Mouse (Mus musculus) kidney, postnatal 4 days (tissue): ENCODE measurements around the gene Lrig3.

Experiments used
- DNase-seq, 2 experiments: peaks; one replicate each; pipeline ENCODE4 v3.0.0; 2021; ENCODE audit warnings: mixed read lengths in 2 of 2

The Lrig3 gene

DNA sequence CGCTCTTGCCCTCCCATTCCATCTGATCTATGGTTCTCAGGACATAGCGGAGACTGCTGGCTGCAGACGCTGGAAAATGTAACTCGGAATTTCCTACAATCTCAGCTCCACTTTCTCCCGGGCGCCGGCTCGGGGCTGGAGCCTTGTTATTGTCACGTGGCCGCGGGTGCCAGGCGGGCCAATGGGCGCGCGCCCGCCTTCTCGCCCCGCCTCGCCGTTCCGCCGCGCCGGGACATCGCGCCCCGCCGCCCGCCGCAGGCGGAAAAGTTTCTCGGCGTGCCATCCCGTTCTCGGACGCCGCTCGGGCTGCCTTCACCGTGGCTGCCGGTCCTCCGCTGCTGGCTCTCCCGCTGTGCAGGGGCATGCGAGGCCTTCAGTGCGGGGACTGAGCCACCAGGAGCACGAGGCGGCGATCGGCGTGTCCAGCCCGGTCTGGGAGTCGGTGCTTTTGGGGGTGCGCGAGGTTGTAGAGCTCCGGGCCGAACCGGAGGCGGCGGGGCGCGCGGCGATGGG is at the start of gene Lrig3:
Gene Lrig3, plus strand, starts transcription at position 201 of the 513 bp plus-strand sequence.
- DNase-seq: peak; percentile 89 to 94

- DNase-seq: no peak
These were observed 49.2 kb upstream of the Lrig3 start for GRCm38 (mm10) chr10:125916781-125917180.

DNA sequence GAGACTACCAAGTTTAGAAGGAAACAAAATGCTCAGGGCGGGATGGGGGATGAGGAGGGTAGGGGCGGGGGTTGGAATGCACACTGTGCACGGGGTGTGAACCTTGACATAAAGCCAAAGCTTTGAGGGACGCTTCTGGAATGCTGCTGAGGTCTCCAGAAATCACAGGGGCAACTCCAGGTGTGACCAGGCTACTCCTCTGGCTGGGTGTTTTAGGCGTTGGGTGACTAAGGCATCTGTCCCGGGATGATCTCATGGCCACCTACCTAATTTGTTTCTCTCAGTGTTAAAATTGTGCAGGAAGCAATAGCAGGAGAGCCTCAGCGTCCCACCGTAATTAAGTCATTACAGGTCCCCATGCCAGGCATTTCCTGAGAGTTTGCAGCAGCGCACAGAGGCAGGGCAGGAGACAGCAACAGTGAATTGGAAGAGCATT is 48.5 kb upstream of the Lrig3 start:
- DNase-seq: peak in 1 of 2 experiments; percentile 29

DNA sequence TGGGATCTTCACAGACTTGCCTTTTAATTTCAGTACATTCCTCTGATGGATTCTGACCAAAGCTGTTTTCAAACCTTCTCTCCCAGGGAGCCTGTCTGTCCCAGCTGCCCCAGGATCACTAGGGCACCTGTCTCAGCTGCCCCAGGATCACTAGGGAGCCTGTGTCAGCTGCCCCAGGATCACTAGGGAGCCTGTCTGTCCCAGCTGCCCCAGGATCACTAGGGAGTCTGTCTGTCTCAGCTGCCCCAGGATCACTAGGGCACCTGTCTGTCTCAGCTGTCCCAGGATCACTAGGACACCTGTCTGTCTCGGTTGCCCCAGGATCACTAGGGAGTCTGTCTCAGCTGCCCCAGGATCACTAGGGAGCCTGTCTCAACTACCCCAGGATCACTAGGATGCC is 47.0 kb upstream of the Lrig3 start:
- no peak for DNase-seq

- DNase-seq: no peak
These were observed 44.1 kb upstream of the Lrig3 start for GRCm38 (mm10) chr10:125921654-125922446.

- no peak for DNase-seq
These were observed 36.0 kb upstream of the Lrig3 start for GRCm38 (mm10) chr10:125929961-125930360.

GRCm38 (mm10) chr10:125933388-125933787 is 32.6 kb upstream of the Lrig3 start:
- DNase-seq: no peak

GRCm38 (mm10) chr10:125934095-125934494 is 31.9 kb upstream of the Lrig3 start:
- no peak for DNase-seq

- DNase-seq: no peak
These were observed 28.2 kb upstream of the Lrig3 start for GRCm38 (mm10) chr10:125937517-125938497.

GRCm38 (mm10) chr10:125938528-125939402 is 27.2 kb upstream of the Lrig3 start:
- no peak for DNase-seq

DNA sequence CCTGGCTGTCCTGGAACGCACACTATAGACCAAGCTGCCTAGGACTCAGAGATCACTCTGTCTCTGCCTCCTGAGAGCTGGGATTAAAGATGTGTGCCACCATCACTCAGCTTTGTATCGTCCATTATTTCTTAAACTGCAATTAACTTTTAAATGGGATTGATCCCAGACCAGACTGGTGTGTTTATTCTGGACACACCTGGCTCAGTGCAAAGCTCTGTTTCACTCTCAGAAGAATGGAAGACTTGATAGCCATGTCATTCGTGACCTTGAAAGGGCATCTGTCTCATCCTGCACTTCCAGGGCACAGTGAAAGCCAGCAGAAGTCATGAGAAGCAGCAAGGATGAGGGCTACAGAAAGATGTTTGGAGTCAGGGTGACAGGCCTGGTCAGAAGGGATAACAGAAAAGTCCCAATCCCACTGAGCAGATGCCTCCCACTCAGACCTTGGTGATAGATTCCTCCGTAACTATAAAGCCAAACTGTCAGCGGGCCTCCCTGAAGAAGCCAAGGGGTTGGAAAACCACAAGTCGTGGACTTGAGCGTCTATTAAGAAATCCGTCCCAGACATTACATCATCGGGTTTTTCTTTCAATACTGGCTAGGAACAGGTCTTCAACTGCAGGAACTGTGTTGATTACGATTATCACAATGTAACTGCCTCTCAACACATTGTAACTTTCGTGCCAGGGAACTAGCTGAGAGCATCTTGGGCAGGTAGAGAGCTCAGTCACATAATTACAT is 25.5 kb upstream of the Lrig3 start:
- no peak for DNase-seq

DNA sequence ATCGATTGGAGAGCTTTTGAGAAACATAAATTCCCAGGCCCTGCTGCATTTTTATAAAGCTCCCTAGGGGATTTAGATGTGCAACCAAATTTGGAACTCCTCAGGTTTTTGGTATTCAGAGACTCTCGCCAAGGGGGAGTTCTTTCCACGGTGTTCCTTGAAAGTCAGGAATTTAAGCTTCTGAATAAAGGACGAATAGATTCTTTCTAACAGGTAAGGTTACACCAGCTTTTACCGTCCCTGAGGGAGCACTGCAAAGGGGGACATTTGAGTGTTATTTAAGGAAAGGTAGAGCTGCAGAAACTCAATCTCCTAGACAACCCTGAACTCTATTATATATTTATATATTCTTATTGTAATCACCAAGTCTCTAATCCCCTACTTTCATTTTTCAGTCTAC is 22.9 kb upstream of the Lrig3 start:
- DNase-seq: no peak

- DNase-seq: no peak
These were observed 21.0 kb upstream of the Lrig3 start for GRCm38 (mm10) chr10:125944762-125945504.

DNA sequence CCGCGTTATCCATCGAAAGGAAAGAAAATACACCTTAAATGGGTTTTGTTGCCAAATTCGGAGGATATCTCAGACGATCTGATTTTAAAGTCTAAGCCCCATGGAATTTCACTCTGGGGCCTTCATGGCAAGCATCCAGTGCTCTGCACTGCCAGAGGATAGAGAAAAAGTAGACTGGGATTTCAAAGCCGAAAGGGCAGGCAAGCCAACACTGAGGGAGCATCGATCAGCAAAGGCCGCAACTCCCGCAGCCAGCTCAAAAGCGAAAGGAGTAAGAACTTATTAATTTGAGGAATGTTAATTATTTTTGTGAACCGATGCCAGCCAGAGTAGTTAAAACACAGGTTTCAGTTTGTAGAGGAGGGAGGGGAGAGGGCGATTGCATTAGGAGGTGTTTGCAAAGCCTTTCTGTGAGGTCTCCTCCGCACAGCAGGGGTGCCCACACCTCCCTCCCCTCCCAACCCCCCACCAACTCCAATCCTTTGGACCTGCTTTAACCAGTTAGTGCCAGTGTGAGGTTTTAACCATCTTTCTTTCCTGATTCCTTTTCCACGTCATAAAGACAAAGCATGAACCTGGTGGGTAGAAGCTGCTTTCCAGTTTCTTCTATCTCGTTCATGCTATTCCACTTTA is 17.0 kb upstream of the Lrig3 start:
- peak; percentile 35 to 48 for DNase-seq

DNA sequence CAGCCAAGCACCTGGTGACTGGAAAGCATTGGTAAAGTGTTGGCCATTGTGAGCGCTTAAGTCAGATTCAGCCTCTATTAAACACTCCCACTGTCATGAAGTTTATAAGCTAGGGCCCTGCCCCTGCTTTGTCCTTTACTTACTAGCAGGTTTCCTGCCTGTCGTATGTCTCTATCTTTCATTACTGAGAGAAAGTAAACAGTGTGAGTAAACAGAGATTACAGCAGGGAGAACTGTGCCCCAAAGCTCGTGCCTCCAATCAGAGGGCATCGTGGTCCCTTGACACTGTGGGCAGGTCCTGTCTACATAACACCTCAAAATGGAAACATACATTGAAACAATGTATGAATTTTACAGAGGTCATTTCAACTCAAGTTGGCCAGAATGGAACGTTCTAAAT is 14.3 kb upstream of the Lrig3 start:
- DNase-seq: no peak

- no peak for DNase-seq
These were observed 11.6 kb upstream of the Lrig3 start for GRCm38 (mm10) chr10:125954343-125954742.

GRCm38 (mm10) chr10:125954747-125955530 is 11.0 kb upstream of the Lrig3 start:
- no peak for DNase-seq

- peak in 1 of 2 experiments; percentile 33 for DNase-seq
These were observed 4.4 kb upstream of the Lrig3 start for GRCm38 (mm10) chr10:125961411-125962107.

DNA sequence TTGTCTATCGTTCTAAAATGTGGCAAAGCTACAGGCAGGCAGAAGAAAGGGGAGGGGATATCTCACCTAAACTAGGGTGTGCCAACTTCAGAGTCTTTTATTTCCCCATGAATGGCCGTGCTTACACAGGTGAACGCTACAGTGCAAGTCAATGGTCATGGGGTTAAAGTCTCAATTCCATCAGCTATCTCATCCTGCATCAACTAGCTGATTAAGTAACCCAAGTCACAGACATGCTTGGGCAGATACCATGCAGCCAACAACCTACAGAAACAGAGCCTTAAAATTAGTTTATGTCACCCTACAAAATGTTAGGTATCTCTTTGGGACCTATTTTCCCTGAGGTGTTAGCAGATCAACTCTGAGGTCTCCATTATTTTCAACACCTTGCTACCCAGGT is 1.3 kb upstream of the Lrig3 start:
- no peak for DNase-seq
